Mouse (Mus musculus): ENCODE results near the gene Gm17324.

- TF ChIP-seq CTCF (IDR thresholded peaks at IDR 0.05; ENCODE audit: insufficient read depth, low read depth, low read length) (no peak), POLR2A (IDR thresholded peaks at IDR 0.05; ENCODE audit: insufficient read depth, low read depth, low read length) (no peak)
Measured at GRCm38 (mm10) chr9:78430486-78430885, 18.1 kb downstream of the Gm17324 start.

All from olfactory bulb, adult 2 months (tissue).